Mouse (Mus musculus): Measurements from ENCODE around the gene Siah2.

DNA sequence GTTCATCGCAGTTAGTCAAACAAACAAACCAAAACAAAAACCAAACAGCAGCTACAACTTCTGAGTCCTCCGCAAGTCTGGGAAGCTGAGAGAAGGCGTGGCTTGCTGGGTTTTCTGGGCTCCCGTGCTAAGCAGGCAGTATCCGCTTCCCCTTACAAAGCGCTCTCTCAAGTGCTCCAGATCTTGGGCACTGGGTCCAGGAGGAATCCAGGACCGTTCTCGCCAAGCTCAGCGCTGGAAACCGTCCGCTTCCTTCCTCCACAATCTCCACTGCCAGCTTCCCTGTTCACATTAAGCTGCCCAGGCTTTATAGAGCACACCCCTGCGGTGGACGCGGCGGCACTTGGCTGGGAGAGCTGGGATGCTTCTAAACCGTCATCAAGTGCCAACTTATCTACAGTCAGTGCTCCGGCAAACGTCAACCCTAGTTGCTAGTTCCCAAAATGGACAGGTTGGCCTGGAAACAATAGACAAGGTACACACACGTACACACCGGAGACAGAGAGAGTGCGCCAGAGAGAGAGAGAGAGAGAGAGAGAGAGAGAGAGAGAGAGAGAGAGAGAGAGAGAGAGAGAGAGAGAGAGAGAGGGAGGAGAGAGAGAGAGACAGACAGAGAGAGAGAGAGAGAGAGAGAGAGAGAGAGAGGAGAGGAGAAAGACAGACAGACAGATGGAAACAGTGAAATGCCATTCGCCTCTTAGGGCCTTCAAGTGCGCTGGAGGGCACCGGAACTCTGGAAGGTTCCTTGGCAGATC is 1.4 kb downstream of the Siah2 start:
- TF ChIP-seq CTCF (IDR thresholded peaks at IDR 0.05; ENCODE audit: extremely low read depth, insufficient read depth, low read length) (no peak), POLR2A (IDR thresholded peaks at IDR 0.05; ENCODE audit: extremely low read depth, insufficient read depth, low read length) (peak; percentile 58; the same call in 1 of the 2 replicates)
